Mouse (Mus musculus): ENCODE measurements around the gene Hspa4l. TPM values are rescaled to one million over a fixed set of nuclear protein-coding genes. Genes with fewer than 3 reads are reported as not detected.
"Not testable (repeated sequence)": the region's sequence is repeated elsewhere in the genome, so short reads cannot be mapped to it uniquely, and the experiment has no call there.

The Hspa4l gene
- total RNA-seq, 1 experiment from 2014 or later, result 21.3 TPM

- no peak for ATAC-seq (ENCODE audit: extremely low read depth, insufficient number of reproducible peaks, low FRiP score, poor library complexity, severe bottlenecking)
Measured at GRCm38 (mm10) chr3:40806871-40807270, 62.6 kb downstream of the Hspa4l start.

- no peak for ATAC-seq (ENCODE audit: extremely low read depth, insufficient number of reproducible peaks, low FRiP score, poor library complexity, severe bottlenecking)
Measured at GRCm38 (mm10) chr3:40808686-40809085, 64.4 kb downstream of the Hspa4l start.

GRCm38 (mm10) chr3:40809894-40810293 lies 65.6 kb downstream of the Hspa4l start:
- no peak for ATAC-seq (ENCODE audit: extremely low read depth, insufficient number of reproducible peaks, low FRiP score, poor library complexity, severe bottlenecking)

DNA sequence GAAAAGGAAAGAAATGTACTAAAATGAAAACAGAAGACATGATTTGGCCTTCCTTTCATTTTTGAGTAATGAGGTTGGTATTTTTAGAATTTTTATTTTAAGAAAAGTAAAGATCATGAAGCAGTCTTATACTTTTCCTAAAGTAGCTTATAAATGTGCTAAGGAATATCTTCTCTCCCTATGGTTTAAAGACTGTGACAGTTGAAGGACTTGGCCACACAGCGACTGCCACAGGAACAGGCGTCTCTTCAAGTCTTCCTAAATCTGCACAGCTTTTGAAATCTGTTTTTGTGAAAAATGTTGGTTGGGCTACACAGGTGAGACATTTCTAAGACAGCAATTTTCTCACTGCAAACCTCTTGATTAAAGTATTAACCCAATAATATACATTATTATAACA lies 69.0 kb downstream of the Hspa4l start:
- ATAC-seq (ENCODE audit: extremely low read depth, insufficient number of reproducible peaks, low FRiP score, poor library complexity, severe bottlenecking), result no peak

- not testable (repeated sequence) for ATAC-seq (ENCODE audit: extremely low read depth, insufficient number of reproducible peaks, low FRiP score, poor library complexity, severe bottlenecking)
Measured at GRCm38 (mm10) chr3:40845521-40845920, 101.2 kb downstream of the Hspa4l start.

Other genes with a start within 250 kb of the Hspa4l start
- gene Intu, start 213.2 kb upstream of the Hspa4l start, total RNA-seq (2017), result 1.7 and 3.1 TPM in 2 replicates
- 0.25 TPM in 1 of 2 replicates, not detected in the other for gene Slc25a31, start 35.6 kb upstream of the Hspa4l start, total RNA-seq (2017)
- gene Plk4, start 55.5 kb downstream of the Hspa4l start, total RNA-seq (2017), result 13.9 and 16.4 TPM in 2 replicates
- gene Mfsd8, start 102.4 kb downstream of the Hspa4l start, total RNA-seq (2017), result 7.9 and 9.1 TPM in 2 replicates
- gene Abhd18, start 102.5 kb downstream of the Hspa4l start, total RNA-seq (2017), result 12.5 and 13.0 TPM in 2 replicates
- gene 1700034I23Rik, start 158.0 kb downstream of the Hspa4l start, total RNA-seq (2017), result 0.12 TPM in 1 of 2 replicates, not detected in the other
- 26.5 and 35.8 TPM in 2 replicates for gene Larp1b, start 205.3 kb downstream of the Hspa4l start, total RNA-seq (2017)

All from neutrophil, adult 5-6 weeks (primary cell).